Mouse (Mus musculus): ENCODE data around the gene Adamts5.

Gene Adamts5

DNA sequence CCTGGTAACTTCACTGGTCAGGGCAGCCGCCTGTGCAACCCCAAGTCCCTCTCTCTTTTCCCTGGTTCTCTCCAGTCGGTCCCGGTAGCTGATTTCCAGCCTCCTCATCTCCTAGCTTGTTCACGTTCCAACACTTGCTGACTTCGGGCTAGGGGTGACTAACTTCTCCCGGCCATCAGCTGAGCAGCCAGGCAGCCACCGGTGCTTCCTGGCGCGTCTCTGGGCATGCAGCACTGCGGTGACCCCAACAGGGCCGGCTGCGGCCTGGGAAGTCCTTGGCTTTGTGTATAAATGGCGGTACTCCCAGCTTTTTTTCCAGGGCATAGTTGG lies at the start of gene Adamts5:
TSS of gene Adamts5 (minus strand) at position 248 of the 330 bp plus-strand sequence.
- DNase-seq (ENCODE audit: extremely low read depth, low read depth) = no peak

GRCm38 (mm10) chr16:85950356-85950755 lies 48.7 kb upstream of the Adamts5 start:
- no peak for DNase-seq (ENCODE audit: extremely low read depth, low read depth)

GRCm38 (mm10) chr16:85926004-85926403 lies 24.4 kb upstream of the Adamts5 start:
- no peak for DNase-seq (ENCODE audit: extremely low read depth, low read depth)

DNA sequence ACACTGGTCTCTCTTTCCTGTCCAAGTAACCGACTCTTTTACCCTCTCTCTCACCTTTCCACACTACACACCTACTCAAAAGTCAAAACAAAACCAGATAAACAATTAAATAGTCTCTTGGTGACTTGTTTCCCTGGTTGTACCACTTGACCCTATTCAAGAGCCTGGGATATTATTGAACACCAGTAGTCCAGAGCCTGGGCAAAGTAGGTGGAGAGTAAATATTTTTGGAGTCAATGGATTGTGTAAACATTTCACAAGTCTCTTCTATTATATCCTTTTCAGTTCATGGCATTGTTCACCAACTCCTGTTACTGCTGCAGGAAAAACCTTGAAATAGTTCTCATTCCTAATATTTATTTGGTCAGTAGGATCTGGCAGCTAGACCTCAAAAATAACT lies 20.8 kb upstream of the Adamts5 start:
- DNase-seq (ENCODE audit: extremely low read depth, low read depth) = no peak

- DNase-seq (ENCODE audit: extremely low read depth, low read depth) = no peak
These were observed 18.5 kb upstream of the Adamts5 start for GRCm38 (mm10) chr16:85920122-85920521.

DNA sequence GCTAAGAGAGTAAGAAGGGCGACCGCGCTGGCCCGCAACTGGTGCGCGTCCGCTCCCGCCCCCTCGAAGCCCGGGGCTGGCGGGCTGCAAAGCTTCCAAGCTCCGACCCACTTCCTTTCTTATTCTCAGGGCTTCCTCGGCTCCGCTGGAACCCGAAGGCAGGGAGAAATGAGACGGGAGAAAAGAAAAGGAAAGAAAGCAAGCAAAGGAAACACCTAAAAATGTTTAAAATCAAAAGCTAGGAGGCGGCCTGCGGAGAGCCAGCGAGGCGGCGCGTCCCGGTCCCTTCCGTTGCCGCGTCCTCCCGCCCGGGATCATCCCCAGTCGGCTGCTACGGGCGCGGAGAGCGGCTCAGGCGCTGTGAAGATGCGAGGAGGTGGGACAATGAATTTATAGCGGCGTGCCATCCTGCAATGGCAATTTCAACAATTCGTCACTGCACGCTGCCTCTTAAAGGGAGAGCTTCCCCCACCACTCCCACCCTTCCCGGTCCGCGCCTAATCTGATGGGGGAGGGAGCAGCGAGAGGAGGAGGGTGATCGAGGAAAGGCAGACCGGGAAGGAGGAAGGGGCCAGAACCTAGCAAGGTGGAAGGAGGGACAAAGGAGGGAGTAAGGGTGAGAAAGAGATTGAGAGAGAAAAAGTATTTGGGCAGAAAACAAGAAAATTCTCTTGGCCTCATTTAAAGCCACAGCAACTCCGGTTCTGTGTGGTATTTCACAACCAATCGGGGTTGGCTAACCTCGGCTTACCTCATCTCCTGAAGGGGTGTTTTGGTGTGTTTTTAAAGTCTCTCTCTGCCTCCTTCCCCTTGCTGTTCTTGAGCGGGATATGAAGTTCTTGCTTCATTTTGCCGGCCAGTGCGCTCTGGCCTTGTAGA lies 687 bp downstream of the Adamts5 start:
- no peak for DNase-seq (ENCODE audit: extremely low read depth, low read depth)

DNA sequence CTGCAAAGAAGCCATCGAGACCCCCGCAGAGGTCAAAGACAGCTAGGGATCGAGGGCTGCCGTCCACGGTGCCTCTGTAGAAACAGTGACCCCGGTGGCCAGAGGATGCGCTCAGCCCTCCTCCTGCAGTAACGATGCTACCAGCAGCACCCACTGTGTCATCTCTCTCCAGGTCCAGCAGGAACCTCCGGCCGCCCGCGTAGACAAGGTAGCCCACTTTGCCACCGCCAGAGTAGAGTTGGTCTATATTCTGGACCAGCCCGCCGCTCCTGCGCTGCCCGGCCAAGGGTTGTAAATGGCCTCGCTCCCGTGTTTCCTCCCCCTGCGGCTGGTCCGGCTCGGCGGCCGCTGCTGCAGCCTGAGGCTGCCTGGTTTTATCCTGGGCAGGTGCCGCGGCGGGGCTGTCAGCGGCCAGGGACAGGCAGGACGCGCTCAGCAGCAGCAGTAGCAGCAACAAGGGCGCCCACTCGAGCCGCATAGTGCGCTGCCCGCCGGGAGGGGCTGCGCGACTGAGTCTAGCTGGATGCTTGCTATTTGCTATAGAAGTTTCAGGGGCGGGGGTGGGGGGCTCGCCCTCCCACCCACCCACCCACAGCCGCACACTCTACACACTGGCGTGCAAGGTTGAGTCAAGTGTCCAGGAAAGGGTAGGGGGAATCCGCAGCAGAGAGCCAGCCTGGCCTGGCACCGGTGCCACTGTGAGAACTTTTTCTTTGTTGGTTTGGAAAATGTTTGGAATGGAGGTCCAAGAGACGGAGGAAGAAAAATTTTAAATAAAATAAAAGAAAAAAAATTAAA lies 1.6 kb downstream of the Adamts5 start:
- DNase-seq (ENCODE audit: extremely low read depth, low read depth) = no peak

DNA sequence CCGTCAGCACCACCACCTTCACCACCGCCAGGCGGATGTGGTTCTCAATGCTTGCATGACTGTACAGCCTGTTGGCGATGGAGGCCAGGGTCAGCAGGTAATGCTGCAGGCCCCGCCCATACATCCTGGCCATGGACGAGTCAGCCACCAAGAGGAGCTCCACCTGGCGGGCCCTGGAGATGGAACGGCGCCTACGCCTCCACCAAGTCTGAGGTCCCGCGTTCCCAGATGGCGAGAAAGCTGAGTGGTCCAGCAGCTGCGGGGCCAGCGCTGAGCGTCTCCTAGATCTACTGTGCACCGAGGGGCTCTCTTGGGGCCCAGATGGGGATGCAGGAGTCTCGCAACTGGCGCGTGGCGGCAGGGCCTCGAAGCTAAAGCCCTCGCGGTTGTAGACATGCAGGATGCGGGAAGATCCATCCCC lies 2.3 kb downstream of the Adamts5 start:
- DNase-seq (ENCODE audit: extremely low read depth, low read depth) = no peak

DNA sequence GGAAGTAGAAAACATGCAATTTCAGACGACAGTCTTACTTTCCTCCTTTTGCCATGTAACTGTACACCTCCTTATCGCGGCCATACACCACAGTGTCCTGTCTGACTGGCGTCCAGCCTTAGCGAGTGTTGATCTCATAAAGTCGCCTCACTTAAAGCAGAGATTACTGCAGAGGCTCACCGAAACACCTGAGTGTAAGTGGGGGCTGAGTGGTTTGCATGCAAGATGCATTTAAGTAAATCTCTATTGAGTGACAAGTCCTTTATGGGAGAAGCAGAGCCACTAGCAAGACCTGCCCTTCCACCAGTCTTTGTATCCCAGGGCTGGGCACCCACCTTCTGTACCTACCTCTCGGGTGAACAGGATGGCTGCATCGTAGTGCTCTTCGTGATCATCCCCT lies 2.8 kb downstream of the Adamts5 start:
- DNase-seq (ENCODE audit: extremely low read depth, low read depth) = no peak

DNA sequence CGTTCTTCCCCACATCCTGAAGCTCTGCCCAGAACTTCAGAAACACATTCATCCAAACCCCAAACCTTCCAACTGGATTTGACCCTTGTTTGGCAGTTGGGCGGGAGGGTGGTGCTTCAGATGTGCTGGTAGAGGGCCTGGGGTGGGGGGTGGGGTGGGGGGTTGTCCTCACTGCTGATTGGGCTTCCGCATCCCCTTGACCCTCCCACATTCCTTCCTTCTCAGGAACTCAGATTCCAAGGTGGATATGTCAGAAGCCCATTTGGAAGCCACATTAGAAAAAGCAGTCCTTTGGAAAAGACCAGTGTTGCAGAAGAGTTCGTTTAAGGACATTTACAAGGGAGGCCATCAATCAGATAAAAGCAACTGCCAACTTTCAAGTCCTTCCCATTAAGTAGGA lies 3.2 kb downstream of the Adamts5 start:
- no peak for DNase-seq (ENCODE audit: extremely low read depth, low read depth)

- no peak for DNase-seq (ENCODE audit: extremely low read depth, low read depth)
These were observed 3.8 kb downstream of the Adamts5 start for GRCm38 (mm10) chr16:85897854-85898253.

- DNase-seq (ENCODE audit: extremely low read depth, low read depth) = no peak
These were observed 5.7 kb downstream of the Adamts5 start for GRCm38 (mm10) chr16:85895948-85896347.

DNA sequence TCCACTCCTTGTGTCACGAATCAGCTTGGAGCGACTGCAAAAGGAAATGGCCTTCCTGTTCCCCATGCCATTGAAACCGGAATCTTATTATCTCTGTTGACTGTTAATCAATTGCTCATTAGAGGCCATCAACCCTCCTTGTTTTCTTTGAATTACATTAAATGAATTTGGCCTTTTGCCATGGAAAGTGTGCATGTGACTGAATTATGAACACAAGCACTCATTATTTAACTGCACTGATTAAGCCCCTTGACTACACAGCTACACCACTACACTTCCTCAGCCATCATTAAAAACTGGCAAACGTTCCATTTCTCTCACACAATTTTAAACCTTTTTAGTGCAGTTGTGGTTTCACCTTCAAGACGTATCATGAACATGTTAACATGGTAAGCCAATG lies 11.8 kb downstream of the Adamts5 start:
- DNase-seq (ENCODE audit: extremely low read depth, low read depth) = no peak

DNA sequence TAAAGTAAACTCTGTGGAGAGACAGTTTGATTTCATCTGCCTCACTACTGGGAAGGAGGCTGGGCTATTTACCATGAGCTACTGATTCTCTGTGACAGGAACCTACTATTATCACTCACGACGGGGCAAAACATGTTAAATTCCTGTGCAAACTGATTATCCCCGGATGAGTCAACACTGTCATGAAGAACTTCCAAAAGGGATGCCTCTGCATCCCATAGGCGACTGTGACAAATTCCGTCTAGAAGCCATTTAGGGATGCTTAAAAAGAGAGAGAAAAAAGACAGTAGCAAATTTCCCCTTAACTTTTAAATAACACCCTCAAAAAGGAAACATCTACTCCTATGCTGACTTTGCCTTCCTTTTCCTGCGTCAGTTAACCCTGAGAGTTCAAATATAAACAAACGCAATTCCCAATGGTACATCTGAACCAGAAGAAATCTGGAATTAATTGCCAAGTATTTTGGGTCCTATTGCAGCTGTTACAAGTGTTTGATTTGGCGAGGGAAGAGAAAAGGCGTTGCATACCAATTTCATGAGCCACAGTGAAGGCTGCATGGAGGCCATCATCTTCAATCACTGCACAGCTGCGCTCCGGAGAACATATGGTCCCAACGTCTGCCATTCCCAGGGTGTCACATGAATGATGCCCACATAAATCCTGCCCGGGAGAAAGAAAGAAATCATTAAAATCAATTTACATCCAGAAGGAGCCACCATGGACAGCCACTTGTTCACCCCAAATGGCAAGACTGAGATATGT lies 14.2 kb downstream of the Adamts5 start:
- DNase-seq (ENCODE audit: extremely low read depth, low read depth) = no peak

- no peak for DNase-seq (ENCODE audit: extremely low read depth, low read depth)
These were observed 22.6 kb downstream of the Adamts5 start for GRCm38 (mm10) chr16:85879075-85879474.

DNA sequence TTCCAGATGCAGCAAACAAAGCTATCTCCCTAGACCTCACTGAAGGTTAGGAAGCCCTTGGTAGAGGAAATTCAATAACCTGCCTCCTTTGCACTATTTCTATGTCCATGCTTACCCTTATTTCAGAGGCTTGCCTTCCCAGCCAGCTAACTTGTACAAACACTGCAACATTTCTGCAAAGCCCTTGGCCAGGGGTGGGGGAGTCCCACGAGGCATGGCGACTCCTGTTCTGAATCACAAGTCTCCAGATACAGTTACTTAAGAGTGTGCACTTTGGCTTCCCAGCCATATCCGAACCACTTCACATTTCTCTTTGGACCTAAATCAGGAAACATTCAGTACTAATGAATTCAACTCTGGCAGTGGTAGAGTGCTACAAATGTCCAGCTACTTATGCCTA lies 27.5 kb downstream of the Adamts5 start:
- DNase-seq (ENCODE audit: extremely low read depth, low read depth) = no peak

DNA sequence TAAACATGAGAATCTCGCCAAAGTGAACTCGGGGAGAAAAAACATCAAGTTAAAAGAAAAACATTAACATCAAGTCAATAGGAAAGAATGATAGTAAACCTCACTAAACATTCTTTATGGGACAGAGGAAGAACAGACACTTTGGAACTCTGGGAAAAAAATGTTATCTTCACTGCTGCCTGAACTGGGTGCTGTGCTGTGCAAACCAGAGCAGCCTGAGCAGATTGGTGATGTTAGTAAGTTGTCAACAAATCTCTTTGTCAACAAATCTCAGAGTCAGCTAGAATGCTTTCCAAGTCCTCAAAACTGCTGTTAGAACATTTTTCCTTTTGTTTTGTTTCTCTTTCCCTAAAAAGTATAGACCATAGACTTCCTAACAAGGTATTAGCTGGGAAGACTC lies 29.7 kb downstream of the Adamts5 start:
- no peak for DNase-seq (ENCODE audit: extremely low read depth, low read depth)

- no peak for DNase-seq (ENCODE audit: extremely low read depth, low read depth)
These were observed 30.4 kb downstream of the Adamts5 start for GRCm38 (mm10) chr16:85871248-85871647.

DNA sequence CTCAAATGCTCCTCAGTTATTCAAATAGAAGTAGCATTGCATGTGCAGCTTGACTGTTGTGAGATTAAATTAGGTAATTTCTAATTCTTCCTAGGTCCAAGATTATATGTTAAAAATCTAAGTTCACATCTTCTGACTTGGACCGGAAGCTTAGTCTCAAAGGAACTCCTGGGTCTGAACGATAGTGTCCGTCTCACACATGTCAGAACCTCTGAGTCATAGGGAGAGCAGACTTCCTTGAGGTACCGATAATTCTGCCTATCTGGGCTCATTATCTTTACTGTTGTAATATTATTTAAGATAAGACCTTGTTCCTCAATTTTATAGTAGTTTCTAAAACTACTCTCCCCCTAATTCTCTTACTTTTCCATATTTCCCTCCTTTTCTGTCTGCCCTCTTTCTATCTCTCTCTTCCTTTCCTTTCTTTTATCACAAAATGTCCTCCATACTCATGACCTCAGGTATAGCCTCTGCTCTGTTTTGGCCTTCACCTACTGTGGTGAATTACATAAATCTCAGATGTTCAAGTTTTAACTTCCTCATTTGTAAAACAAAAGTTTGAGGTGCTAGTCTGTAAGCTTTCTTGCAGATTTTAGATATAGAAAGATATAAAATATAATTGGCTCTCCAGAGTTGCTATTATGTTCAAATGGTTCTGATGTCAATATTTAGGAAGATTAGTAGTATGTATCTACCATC lies 36.8 kb downstream of the Adamts5 start:
- no peak for DNase-seq (ENCODE audit: extremely low read depth, low read depth)

DNA sequence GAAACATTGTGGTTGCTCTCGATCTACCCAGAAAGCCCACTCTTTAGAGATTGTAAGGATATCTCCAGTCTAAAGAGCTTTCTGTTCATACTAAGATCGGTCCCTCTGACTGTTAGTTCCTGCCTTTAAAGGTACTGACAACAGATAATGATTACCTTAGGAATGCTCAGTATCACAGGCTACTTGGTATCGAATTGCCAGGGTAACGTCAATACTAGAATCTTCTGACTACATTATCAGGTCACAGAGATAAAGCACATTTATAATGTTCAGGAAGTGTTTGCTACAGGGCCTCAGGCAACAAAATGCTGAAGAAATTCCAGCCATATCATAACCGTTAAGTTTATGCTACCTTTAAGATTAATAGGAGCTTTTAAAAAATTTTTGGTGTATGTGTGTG lies 47.1 kb downstream of the Adamts5 start:
- DNase-seq (ENCODE audit: extremely low read depth, low read depth) = no peak

DNA sequence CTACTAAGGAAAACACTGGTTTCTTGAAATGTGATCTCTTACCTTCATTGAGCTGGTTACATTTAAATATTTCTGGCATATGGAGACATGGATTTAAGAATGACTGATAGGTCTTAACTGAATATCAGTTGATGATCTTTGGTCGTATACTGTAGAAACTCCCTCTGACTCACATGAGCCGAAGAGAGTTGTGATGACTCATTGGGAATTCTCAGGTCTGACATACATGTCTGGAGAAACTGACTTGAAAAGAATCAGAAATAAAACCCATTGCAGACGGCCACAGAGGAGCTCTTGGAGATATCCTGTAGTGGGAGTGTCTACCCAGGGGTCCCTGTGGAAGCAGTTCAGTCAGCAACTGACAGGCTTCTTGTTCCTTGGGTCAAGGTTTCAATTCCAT lies 74.6 kb downstream of the Adamts5 start:
- DNase-seq (ENCODE audit: extremely low read depth, low read depth) = no peak

Measured in MEL-GATA-1-ER (cell line).